Mouse (Mus musculus) embryonic facial prominence, embryonic 15.5 days (tissue): ENCODE data around the gene Nav2. TPM values are rescaled to one million over a fixed set of nuclear protein-coding genes. Genes with fewer than 3 reads are reported as not detected.

Experiments used
- ATAC-seq: fragments of 200-750 bp; cut with Nextera tagmentation; 2 replicates; pipeline ENCODE4 v1.8.0; 2017; ENCODE audit warnings: low read depth, moderate TSS enrichment; ENCODE audit not compliant: insufficient number of reproducible peaks, low FRiP score, low TSS enrichment
- H3K27ac ChIP-seq: fragments of 300-500 bp; sonication (generic); replicated peaks from 2 replicates; pipeline ENCODE4 v1.5.1; 2015; ENCODE audit warnings: mild to moderate bottlenecking, inconsistent platforms
- H3K27me3 ChIP-seq: fragments of 300-500 bp; sonication (generic); 2 replicates; pipeline ENCODE4 v1.6.1; 2015; ENCODE audit warnings: inconsistent platforms
- H3K36me3 ChIP-seq: fragments of 300-500 bp; sonication (generic); 2 replicates; pipeline ENCODE4 v1.6.1; 2015; ENCODE audit warnings: mild to moderate bottlenecking, inconsistent platforms
- H3K4me1 ChIP-seq: fragments of 300-500 bp; sonication (generic); 2 replicates; pipeline ENCODE4 v1.6.1; 2015; ENCODE audit warnings: inconsistent platforms
- H3K4me2 ChIP-seq: fragments of 300-500 bp; sonication (generic); replicated peaks from 2 replicates; pipeline ENCODE4 v1.6.1; 2015; ENCODE audit warnings: mild to moderate bottlenecking, inconsistent platforms
- H3K4me3 ChIP-seq: fragments of 300-500 bp; sonication (generic); replicated peaks from 2 replicates; pipeline ENCODE4 v1.5.1; 2015; ENCODE audit warnings: mild to moderate bottlenecking, inconsistent platforms
- H3K9ac ChIP-seq: fragments of 300-500 bp; sonication (generic); 2 replicates; pipeline ENCODE4 v1.6.1; 2015; ENCODE audit warnings: inconsistent platforms
- H3K9me3 ChIP-seq: fragments of 300-500 bp; sonication (generic); replicated peaks from 2 replicates; pipeline ENCODE4 v1.6.1; 2016; ENCODE audit warnings: inconsistent platforms
- WGBS: fragments of 180-500 bp; shearing (Covaris S2); methylation state at CpG from one replicate; pipeline ENCODE4 v1.1.7; 2015; 5-methylcytosine and 5-hydroxymethylcytosine counted together
- polyA plus RNA-seq: library from polyadenylated mRNA; unstranded; fragments of >200 nt; fragmentation: Nextera tagmentation; extraction: Ambion mirVana; gene quantifications from 2 replicates; pipeline ENCODE4 v1.2.1, GENCODE M21; 2015

The Nav2 gene
- polyA plus RNA-seq, 1 experiment from 2014 or later = 23.4 TPM

DNA sequence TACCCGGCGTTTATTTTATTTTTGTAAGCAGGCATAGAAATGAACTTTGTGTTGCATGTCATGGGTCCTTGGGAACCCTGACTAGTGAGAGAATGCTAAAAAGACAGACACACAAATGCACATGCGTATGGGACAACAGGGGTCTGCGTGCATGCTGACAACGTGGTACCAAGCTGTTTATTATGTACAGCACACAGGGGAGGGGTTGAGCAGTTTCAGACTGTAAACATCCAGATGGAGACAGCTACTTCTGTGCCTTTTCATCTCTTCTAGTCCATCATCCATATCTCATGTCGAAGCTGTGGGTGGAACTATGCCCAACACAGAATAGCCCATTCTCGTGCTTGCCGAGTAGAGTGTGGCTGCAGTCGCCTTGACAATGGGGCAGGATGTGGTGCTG is 482.3 kb downstream of the Nav2 start:
- H3K9me3 ChIP-seq = no peaks in the 10 kb centered on the region
- 79% methylated on average over 9 of the region's 9 CpGs for WGBS

DNA sequence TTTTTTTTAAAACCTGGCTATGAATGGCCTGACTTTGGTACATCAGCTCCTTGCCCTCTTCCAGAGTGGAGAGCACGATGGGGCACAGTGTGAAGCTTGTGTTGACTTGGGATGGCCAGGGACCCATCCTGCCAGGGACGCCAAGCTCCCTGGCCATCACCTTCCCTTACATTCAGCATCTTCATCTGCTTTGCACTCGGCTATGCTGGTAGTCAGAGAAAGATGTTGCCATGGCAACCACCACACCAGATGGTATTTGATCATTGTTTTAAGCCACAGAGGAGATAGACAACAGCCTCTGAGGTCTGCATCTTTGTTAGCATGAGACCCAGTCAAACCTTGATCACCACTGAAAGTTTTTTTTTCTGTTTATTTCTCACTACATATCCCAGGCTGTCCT is 483.7 kb downstream of the Nav2 start:
- Histone ChIP-seq H3K27me3 (no peaks in the 10 kb centered on the region), H3K9me3 (no peaks in the 10 kb centered on the region), H3K4me2 (no peak overlapping the region), H3K36me3 (no peaks in the 10 kb centered on the region), H3K27ac (no peak overlapping the region), H3K9ac (no peak overlapping the region), H3K4me3 (no peak overlapping the region), H3K4me1 (peaks cover 23% of the 10 kb centered on the region)
- WGBS = 68% methylated on average over 3 of the region's 3 CpGs
- ATAC-seq = no peak

More for the DNA sequence above, 482.3 kb downstream of the Nav2 start:
- H3K4me2 ChIP-seq = no peak overlapping the region
- H3K27ac ChIP-seq = no peak overlapping the region
- H3K36me3 ChIP-seq = no peaks in the 10 kb centered on the region
- H3K4me3 ChIP-seq = no peak overlapping the region
- peaks cover 13% of the 10 kb centered on the region for H3K4me1 ChIP-seq
- no peak overlapping the region for H3K9ac ChIP-seq
- H3K27me3 ChIP-seq = no peaks in the 10 kb centered on the region
- ATAC-seq = no peak

DNA sequence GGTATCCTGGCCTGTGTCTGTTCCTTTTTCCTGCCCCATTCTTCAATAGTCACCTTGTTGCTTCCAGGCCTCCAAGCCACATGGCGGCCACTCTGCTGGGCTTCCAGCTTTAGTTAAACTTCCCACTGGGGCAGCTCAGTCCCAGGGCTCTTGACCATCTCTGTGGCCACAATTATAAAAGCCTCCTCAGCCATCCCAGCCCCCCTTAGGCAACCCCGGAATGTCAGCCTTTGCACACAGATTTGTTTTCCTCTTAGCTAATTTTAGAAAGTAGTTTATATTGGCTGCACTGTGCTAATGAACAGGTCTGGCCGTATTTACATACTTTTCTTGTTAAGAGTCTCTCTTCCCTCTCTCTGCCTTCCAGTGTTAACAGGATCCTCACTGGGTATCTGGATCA is 484.3 kb downstream of the Nav2 start:
- H3K4me2 ChIP-seq = no peak overlapping the region
- no peaks in the 10 kb centered on the region for H3K9me3 ChIP-seq
- ATAC-seq = no peak
- peak overlapping the region; percentile 34; the same call in 1 of the 2 replicates for H3K27ac ChIP-seq
- H3K27me3 ChIP-seq = no peaks in the 10 kb centered on the region
- H3K9ac ChIP-seq = no peak overlapping the region
- H3K4me3 ChIP-seq = no peak overlapping the region
- 33% methylated on average over 3 of the region's 3 CpGs for WGBS
- no peaks in the 10 kb centered on the region for H3K36me3 ChIP-seq
- peaks cover 30% of the 10 kb centered on the region for H3K4me1 ChIP-seq

DNA sequence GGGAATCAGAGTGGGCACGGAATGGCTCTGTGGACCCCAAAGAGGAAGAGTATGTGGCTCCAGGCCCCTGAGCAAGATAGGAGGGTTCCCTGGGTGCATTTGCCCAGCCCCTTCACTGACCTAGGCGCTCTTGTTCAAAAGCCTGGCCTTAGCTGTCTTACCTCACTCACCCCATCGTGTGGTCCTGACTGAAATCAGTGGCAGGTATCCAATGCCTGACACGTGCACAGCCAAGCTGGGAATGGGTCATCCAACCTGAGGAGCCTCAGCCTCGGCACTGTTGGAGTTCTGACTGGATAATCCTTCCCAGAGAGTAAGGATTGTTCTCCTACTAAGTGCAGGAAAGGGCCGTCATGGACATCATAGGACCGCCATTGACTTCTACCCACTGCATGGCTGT is 485.3 kb downstream of the Nav2 start:
- no peak overlapping the region for H3K4me2 ChIP-seq
- WGBS = 83% methylated on average over 7 of the region's 7 CpGs
- no peak overlapping the region for H3K27ac ChIP-seq
- no peak overlapping the region for H3K4me3 ChIP-seq
- H3K9me3 ChIP-seq = no peaks in the 10 kb centered on the region
- no peaks in the 10 kb centered on the region for H3K36me3 ChIP-seq
- peaks cover 40% of the 10 kb centered on the region for H3K4me1 ChIP-seq
- H3K9ac ChIP-seq = no peak overlapping the region
- no peaks in the 10 kb centered on the region for H3K27me3 ChIP-seq
- ATAC-seq = no peak

DNA sequence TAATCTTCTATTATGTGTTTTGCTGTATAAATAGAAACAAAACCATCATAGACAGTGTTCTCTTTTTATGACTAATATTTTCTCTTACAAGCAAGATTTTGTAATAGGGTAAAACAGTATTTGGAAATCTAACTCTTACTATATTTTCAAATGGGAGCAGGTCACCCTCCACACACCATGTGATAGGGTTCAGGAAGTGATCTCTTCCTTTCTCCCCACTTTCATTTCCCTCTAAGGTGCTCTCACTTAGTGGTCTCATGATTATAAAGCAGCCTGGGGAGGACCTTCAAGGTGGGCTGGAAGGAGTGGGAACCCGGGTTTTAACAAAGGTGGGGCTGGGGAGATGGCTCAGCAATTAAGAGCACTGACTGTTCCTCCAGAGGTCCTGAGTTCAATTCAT is 487.7 kb downstream of the Nav2 start:
- peaks cover 57% of the 10 kb centered on the region for H3K4me1 ChIP-seq
- H3K27ac ChIP-seq = peak overlapping the region; percentile 55; the same call in 1 of the 2 replicates
- no peak overlapping the region for H3K4me2 ChIP-seq
- H3K4me3 ChIP-seq = no peak overlapping the region
- no peak for ATAC-seq
- no peaks in the 10 kb centered on the region for H3K36me3 ChIP-seq
- H3K9ac ChIP-seq = no peak overlapping the region
- WGBS = 74% methylated on average over 1 of the region's 1 CpGs
- H3K27me3 ChIP-seq = no peaks in the 10 kb centered on the region
- H3K9me3 ChIP-seq = no peaks in the 10 kb centered on the region

DNA sequence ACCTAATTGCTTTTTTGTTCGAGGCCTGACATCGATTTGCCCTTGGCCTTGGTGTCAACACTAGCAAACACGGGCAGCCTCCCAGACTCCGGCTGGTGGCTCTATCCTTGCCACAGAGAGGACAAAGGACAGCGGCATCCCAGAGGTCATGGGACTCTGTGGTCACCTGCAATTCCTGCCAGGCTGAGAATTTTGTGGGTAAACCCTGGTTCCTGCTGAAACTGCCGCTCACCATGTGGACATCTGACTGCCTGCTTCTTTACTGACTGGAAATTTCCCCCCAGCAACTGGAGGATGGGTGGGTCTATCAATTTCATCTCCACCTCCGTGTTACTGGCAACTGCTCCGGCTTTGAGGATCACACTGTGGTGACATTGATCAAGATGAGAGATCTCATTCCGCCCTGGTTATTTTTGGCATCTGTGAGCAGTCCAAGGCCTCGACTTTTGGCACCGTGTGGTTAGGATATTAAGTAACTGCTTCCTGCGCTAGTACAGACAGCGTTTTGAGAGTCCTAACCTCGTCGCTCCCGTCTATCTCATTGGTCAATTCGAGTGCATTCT is 489.0 kb downstream of the Nav2 start:
- H3K4me3 ChIP-seq = no peak overlapping the region
- no peak overlapping the region for H3K4me2 ChIP-seq
- no peaks in the 10 kb centered on the region for H3K27me3 ChIP-seq
- ATAC-seq = peak; percentile 45; the same call in 1 of the 2 replicates
- whole genome bisulfite sequencing = 45% methylated on average over 17 of the region's 17 CpGs
- peak overlapping the region; percentile 63 for H3K27ac ChIP-seq
- H3K9ac ChIP-seq = no peak overlapping the region
- H3K36me3 ChIP-seq = no peaks in the 10 kb centered on the region
- no peaks in the 10 kb centered on the region for H3K9me3 ChIP-seq
- H3K4me1 ChIP-seq = peaks cover 56% of the 10 kb centered on the region

DNA sequence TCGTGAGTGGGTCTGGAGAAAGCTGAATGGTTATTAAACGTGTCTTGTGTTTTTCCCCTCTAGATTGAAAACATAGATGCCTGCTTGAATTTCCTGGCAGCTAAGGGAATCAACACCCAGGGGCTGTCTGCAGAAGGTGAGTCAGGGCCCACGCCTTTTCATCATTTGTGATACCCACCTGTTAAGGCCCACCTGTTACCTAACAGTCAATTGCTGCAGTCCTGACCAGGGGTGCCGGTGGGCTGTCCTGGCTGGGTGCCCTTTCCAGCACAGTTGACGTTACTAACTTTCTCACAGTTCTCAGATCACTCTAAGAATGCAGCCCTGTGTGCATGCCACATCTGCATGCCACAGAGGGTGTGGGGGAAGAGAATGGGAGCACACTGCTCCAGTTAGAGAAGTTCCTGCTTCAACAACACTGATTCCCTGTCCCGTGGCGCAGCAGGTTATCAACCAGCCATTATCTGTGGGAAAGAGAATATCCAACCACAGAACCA is 489.6 kb downstream of the Nav2 start:
- Histone ChIP-seq H3K4me2 (no peak overlapping the region), H3K36me3 (no peaks in the 10 kb centered on the region), H3K27ac (peak overlapping the region; percentile 63), H3K9ac (no peak overlapping the region), H3K4me1 (peaks cover 50% of the 10 kb centered on the region), H3K4me3 (no peak overlapping the region), H3K27me3 (no peaks in the 10 kb centered on the region), H3K9me3 (no peaks in the 10 kb centered on the region)
- no peak; the same call in 1 of the 2 replicates for ATAC-seq
- WGBS = 38% methylated on average over 7 of the region's 7 CpGs

DNA sequence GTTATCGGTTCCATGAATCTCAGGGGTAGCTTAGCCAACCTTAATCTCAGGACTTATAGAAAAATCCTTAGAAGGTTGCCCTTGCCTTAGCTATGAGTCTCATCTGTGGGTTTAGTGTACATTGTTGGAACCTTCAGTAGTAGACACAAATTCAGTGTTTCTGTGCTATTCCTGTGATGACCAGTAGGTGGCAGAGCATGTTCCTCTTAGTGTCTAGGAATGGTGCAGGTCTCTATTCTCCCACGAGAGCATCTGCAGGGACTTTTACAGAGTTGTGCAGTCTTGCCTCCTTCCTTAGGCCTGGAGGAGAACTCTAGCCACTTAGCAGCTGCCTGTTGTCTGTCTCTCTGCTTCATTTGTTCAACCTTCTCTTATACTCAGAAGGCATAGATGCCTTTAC is 490.8 kb downstream of the Nav2 start:
- Histone ChIP-seq H3K27me3 (no peaks in the 10 kb centered on the region), H3K4me1 (peaks cover 44% of the 10 kb centered on the region), H3K36me3 (no peaks in the 10 kb centered on the region), H3K4me3 (no peak overlapping the region), H3K27ac (no peak overlapping the region), H3K9me3 (no peaks in the 10 kb centered on the region), H3K9ac (no peak overlapping the region), H3K4me2 (no peak overlapping the region)
- 34% methylated on average over 2 of the region's 2 CpGs for WGBS
- ATAC-seq = no peak

DNA sequence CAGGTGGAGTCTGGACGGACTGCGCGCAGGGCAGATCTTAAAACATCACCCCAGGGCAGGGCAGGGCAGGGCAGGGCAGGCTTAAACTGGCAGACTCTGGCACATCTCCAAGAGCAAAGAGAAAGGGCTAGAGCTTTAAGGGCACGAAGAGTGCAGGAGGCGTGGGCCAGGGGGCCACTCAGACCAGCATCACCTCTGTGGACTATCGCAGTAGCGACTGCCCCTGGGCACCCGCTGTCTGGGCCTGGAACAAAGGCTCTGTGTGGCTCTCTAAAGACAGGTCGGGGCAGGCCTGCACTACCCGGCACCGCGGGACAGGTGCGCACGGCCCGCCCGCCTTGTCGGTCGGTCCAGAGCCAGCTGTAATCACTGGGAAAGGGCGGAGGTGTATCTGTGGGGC is 491.9 kb downstream of the Nav2 start:
- Histone ChIP-seq H3K4me3 (no peak overlapping the region), H3K4me2 (0 out of 2 replicates have a peak overlapping the region, but pooled peaks have one; percentile 28), H3K36me3 (no peaks in the 10 kb centered on the region), H3K27me3 (no peaks in the 10 kb centered on the region), H3K4me1 (peaks cover 44% of the 10 kb centered on the region), H3K27ac (peak overlapping the region; percentile 39; the same call in 1 of the 2 replicates), H3K9ac (no peak overlapping the region), H3K9me3 (no peaks in the 10 kb centered on the region)
- peak; percentile 32; the same call in 1 of the 2 replicates for ATAC-seq
- 63% methylated on average over 19 of the region's 19 CpGs for WGBS

DNA sequence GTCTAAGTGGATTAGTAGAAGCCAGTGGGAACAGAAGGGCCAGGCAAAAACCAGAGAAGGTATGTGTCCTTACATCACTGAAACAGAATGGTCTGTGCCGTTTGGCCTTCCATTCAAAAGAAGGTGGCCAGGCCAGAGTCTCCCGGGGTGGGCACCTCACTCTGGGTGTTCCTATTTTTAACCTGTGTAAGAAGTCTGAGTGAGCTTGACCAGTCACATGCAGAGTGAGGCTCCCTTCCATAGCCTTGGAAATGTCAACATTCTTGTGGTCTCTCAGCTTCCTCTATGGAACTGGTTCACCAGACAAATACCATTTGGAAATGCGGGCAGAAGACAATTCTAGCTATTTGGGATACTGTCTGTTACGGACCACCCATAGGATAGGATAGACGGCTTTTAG is 494.0 kb downstream of the Nav2 start:
- 79% methylated on average over 5 of the region's 5 CpGs for WGBS
- Histone ChIP-seq H3K4me3 (no peak overlapping the region), H3K4me2 (no peak overlapping the region), H3K9me3 (no peaks in the 10 kb centered on the region), H3K9ac (no peak overlapping the region), H3K27ac (no peak overlapping the region), H3K4me1 (peaks cover 38% of the 10 kb centered on the region), H3K36me3 (no peaks in the 10 kb centered on the region), H3K27me3 (no peaks in the 10 kb centered on the region)
- no peak for ATAC-seq

DNA sequence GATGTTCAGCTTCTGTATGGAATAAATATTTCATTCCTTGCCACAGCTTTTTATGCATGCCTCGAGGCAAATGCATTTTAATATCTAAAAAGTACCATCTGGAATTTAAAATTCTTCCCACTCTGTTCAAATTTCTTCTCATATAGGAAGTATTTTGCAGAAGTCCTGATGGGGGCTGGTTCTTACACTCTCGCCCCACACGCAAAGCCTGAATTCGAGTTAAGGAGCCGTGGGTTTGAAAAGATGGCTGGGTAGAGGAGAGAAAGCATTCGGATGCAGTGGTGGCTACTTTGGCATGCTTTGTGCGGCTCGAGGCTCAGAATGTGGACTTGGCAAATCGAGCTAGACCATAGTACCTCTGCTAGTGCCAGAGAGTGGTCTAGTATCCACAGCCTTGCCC is 499.2 kb downstream of the Nav2 start:
- Histone ChIP-seq H3K4me3 (no peak overlapping the region), H3K36me3 (no peaks in the 10 kb centered on the region), H3K9ac (no peak overlapping the region), H3K9me3 (no peaks in the 10 kb centered on the region), H3K4me1 (peaks cover 16% of the 10 kb centered on the region), H3K27ac (no peak overlapping the region), H3K27me3 (no peaks in the 10 kb centered on the region), H3K4me2 (no peak overlapping the region)
- no peak for ATAC-seq
- 50% methylated on average over 9 of the region's 9 CpGs for WGBS

DNA sequence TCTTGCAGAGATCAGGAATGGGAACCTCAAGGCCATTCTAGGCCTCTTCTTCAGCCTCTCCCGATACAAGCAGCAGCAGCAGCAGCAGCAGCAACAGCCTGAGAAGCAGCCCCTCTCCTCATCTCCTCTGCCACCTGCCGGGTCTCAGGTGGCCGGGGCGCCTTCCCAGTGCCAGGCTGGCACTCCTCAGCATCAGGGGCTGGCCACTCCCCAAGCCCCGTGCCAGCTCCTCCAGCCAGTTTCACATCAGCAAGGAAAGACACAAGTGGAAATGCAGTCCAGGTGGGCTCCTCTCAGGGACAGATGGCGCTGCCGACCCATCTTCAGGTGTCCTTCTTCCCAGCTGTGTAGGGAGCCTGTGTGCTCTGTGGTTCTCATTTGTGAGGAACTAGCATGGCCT is 500.1 kb downstream of the Nav2 start:
- no peaks in the 10 kb centered on the region for H3K36me3 ChIP-seq
- no peak for ATAC-seq
- WGBS = 84% methylated on average over 7 of the region's 7 CpGs
- no peak overlapping the region for H3K4me3 ChIP-seq
- no peak overlapping the region for H3K4me2 ChIP-seq
- H3K27ac ChIP-seq = no peak overlapping the region
- H3K4me1 ChIP-seq = peaks cover 16% of the 10 kb centered on the region
- H3K27me3 ChIP-seq = no peaks in the 10 kb centered on the region
- no peaks in the 10 kb centered on the region for H3K9me3 ChIP-seq
- no peak overlapping the region for H3K9ac ChIP-seq
